Mouse (Mus musculus) bone marrow, adult 2 months (tissue): ENCODE data around the gene Fbxo11.

Source experiments
- CTCF ChIP-seq: fragments of 200-500 bp; IDR thresholded peaks from 2 replicates; pipeline ENCODE4 v1.5.1; 2011; ENCODE audit warnings: low read length, control low read depth; ENCODE audit not compliant: control insufficient read depth, insufficient read depth
- POLR2A ChIP-seq: fragments of 200-500 bp; IDR thresholded peaks from 2 replicates; pipeline ENCODE4 v1.6.1; 2011; ENCODE audit warnings: low read depth, mild to moderate bottlenecking, control low read depth, low read length, borderline replicate concordance; ENCODE audit not compliant: control insufficient read depth

GRCm38 (mm10) chr17:88050318-88050717 is 14.8 kb downstream of the Fbxo11 start:
- TF ChIP-seq POLR2A (no peak), CTCF (no peak)
